Mouse (Mus musculus): ENCODE measurements around the gene Spon1.

Spon1 gene

DNA sequence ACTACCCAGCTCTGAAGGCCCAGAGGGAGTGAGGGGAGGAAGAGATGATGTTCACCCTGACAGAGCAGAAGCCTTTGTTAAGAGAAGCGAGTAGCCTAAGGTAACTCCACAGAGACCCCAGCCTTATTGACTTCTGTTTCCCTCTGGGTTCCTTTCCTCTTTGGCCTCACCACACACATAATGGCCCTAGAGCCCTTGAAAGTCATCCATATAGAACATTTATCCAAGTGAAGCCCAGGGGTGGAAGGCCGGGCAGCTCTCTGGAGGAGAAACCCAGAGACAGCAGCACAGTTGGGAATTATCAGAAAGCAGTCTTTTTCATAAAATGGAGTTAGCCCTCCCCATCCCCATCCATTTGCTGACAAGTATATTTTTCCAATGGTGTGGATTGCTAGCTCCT lies 75.7 kb downstream of the Spon1 start:
- DNase-seq (ENCODE audit: low spot score), result no peak

DNA sequence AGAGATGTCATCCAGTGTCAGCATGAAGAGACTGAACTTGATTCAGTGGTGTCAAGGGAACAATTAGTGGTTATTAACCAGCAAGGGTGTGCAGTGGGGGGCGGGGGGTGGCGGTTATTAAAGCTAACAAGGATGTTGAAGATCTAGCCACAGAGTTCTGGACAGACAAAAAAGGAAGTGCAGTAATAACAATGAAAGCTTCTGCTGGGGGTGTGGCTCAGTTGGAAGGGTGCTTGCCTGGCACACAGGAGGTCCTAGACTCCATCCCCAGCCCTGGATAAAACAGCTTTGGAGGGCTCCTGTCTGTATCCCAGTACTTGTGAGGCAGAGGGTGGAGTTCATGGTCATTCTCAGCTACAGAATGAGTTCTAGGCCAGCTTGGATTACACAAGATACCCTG lies 77.4 kb downstream of the Spon1 start:
- DNase-seq (ENCODE audit: low spot score), result no peak

DNA sequence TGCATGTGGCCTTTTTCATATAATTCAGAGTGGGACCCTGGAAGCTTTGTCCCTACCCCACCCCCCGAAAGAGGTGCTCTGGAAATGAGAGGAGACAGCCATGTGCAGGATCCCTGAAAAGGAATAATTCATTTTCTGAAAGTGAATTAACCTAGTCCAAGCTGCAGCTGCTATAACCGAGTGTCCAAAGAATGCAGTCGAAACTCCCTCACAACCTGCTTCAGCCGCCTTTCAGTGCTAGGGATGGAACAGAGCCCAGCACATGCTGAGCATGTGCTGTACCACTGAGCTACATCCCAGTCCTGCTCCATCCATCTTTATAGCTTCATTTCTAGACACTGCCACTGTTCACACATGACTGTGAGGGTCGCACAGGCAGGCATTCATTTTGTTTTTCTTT lies 79.4 kb downstream of the Spon1 start:
- DNase-seq (ENCODE audit: low spot score), result no peak

DNA sequence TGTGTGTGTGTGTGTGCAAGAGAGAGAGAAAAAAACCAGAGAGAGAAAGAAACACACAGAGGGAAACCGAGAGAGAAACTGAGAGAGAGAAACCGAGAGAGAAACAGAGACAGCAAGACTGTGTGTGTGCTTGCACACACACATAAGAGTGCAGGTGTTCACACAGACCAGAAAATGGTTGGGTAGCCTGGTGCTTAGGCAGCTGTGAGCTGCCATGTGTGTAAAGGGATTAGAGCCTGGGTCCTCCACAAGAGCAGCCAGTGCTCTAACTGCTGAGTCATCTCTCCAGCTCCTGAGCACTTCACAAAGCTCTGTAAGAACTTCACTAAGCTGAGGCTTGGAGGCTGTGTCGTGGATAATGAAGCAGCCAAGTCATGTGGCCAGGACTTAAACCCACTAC lies 80.8 kb downstream of the Spon1 start:
- DNase-seq (ENCODE audit: low spot score), result no peak

DNA sequence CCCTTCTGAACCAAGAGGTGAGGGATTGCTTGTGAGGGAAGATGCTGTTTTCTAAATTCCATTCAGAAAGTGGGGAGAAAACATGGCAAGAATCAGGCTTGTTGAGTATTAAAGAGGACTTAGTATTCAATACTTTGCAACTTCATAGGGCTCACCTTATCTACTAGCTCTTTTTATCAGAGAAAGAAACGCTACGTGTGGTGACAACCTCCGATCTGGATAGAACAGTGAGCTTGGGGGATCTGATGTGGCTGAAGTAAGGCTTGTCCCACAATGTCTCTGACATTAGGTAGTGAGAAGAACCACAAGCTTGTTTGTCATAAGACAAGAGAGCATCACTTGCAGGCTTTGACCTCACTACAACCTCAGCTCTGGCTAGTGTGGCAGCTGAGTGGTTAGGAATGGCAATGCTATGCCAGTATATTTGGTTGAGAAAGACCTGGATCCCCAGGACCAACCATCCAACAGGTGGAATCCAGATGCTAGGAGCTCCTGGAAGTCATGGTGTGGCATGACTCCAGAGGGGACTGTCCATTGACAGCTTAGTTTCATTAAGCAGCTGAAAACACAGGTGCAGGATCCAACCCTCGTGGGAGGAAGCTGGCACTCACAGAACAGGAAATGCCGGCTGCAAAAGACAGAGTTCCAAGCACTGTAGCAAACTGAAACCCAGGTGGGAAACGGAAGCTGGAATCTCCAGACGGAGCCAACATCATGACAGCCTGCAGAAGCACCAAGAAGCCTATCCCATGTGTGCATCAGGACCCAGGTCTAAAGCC lies 81.4 kb downstream of the Spon1 start:
- no peak for DNase-seq (ENCODE audit: low spot score)

DNA sequence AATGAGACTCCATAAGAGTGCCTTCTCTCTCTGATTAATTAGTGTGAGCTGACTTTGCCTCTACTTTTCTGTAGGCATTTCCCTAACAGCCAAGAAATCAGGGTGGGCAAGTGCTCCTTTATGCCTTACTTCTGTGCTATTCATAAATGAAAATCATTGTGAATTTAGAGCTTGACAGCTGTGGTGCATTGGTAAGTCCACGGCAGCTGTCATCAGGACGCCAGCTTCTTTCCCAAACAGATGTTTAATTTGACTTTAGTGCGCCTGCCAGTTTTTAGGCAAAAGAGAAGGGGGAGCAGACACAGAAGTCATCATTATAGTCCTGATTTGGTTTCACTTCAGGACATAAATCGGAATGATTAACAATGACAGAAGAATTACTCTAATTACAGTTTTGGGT lies 84.6 kb downstream of the Spon1 start:
- DNase-seq (ENCODE audit: low spot score), result no peak

DNA sequence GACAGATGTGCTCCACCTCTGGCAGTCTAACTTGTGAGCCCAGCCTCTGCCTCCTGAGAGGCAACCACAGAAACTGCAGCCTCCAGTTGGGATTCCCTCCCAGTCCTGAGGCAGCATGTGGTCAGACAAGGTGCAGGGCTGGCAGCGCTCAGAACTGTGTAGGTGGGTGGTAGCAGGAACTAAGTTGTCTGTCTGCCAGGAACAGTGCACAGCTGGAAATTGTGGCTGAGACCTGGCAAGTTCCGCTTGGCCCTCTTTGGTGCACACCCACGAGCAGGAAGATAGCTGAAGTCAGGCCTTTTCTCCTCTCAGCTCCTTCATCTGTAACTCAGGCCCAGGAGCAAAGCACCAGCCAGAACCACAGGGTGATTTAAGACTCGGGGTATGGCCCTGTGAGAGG lies 89.6 kb downstream of the Spon1 start:
- DNase-seq (ENCODE audit: low spot score), result no peak

DNA sequence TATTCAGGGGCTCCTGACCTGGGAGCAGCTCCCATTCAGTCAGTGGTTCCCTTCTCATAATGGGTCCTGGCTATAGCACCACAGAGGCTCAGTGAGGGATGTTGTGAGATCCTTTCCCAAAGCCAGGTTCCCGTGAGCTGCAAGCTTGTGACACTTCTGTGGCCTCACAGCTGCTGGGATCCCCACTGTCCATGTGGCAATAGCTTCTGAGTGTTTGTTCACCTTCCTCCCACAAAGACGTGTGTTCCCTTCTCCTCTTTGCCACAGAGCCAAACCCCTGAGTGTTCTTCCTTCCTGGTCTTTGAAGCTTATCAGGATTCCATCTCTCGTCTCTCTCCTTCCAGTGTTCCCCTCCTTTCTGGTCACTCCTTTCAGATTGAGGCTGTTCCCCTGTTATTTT lies 90.3 kb downstream of the Spon1 start:
- DNase-seq (ENCODE audit: low spot score), result no peak

DNA sequence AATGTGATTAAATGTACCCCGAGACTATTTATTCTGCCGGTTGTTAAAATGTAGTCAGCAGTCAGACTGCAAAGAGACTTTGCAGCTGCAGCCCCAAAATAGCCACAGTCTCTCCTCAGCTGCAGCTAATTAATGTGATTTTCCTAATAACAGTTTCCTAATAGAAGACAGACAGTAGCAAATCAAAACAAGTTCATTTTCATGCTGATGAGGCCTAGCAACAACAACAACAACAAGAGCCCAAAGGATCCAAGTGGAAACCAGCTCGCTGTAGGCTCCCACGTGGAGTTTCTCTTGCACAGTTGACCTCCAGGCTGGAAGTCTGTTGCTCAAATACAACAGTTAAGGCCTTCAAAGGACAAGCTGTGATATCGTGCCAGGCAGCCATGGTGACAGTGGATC lies 93.7 kb downstream of the Spon1 start:
- no peak for DNase-seq (ENCODE audit: low spot score)

DNA sequence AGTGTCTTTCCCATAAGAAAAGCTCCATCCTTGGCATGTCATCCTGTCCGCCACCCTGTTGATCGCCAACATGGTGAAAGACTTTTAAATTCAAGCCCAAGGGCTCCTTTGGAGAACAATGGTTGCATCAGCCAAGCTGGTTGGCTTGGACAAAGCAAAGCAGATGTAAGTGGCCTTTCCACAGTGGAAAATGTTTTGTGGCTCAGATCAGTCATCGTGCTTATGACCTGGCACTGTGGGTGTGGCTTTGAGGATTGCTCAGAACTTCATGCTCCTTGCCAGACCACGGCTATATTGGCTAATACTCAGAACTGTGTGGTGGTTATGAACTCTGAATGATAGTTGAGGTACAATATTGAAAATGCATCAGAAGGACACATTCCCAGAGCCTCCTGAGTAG lies 96.2 kb downstream of the Spon1 start:
- no peak for DNase-seq (ENCODE audit: low spot score)

DNA sequence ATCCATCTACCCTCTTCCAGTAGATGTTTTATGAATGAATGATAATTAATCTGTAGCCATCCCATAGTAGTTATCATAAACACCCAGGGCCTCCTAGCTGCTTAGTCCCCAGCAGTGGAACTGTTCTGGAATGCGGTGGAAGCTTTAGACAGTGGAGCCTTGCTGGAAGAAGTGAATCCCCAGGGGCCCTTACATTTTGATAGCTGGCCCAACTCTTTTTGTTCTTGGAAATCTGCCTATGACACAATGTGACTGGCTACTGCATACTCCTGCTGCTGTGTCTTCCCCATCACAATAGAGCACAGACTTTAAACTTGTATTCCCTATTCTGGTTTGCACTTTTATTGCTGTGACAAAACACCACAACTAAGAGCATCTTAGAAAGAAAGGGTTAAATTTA lies 107.0 kb downstream of the Spon1 start:
- no peak for DNase-seq (ENCODE audit: low spot score)

DNA sequence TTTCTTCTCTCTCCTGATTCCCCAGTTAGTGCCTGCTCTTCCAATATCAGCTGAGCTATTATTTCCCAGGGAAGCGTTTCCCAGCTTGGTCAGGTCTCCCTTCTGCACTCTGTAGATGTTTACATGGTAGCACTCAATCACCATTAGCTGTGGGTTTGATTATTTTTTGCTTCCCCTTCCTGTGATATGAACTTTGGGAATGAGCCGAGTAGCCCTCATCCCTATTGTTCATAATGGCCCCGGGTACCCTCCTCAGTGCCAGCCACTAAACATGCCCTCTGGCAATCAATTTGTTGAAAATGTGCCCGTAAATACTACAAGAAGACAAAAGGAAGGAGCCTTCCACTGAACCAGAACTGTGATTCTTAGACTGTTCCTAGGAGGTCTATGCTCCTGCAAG lies 111.7 kb downstream of the Spon1 start:
- DNase-seq (ENCODE audit: low spot score), result no peak

DNA sequence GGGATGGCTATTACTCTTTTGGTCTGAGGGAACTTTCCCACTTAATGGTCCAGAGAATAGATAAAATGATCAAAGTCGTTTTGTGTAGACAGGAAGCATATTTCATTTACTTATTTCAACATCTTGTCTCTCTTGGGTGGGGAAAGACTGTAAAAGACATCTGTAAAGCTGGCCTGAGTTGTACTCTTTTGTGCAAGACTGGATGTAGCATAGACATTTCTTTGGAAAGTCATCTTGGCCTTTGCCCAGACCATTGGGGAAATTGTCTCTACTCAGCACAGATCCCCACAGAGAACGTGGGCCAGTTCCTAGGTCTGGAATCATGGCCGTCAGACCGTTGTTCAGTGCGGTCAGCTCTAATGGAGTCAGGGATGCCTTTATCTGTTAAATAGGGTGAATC lies 112.1 kb downstream of the Spon1 start:
- DNase-seq (ENCODE audit: low spot score), result peak; percentile 4

DNA sequence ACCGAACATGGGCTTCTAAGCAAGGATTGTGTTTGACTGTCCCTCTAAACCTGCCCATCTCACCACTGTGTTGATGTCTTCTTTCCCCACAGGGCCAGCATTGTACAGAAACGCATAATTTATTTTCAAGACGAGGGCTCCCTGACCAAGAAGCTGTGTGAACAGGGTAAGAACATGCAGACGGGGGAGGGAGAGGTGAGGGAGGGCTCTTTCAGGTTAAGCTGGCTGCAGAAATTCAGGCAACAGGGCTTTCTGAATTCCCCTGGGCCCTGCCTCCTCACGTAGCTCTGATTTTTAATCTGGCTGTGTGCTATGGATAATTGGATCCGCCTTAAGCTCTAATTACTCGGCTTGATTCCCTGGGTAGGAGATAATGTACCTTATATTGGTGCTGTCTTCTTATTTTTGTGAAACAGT lies 113.3 kb downstream of the Spon1 start:
- DNase-seq (ENCODE audit: low spot score), result no peak

DNA sequence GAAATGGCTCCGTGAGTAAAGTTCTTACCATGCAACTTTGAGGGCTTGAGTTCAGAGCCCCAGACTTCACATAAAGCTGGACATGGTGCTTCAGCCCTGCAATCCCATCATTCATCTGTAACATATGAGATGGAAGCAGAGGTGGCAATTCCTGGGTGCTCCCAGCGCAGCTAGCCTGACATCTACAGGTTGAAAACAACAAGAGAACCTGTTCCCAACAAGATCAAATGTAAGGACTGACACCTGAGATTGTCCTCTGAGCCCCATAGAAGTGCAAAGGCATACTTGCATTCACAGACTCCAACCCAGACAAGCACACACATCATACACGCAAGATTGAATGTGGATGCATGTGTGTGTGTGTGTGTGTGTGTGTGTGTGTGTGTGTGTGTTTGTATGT lies 114.2 kb downstream of the Spon1 start:
- no peak for DNase-seq (ENCODE audit: low spot score)

DNA sequence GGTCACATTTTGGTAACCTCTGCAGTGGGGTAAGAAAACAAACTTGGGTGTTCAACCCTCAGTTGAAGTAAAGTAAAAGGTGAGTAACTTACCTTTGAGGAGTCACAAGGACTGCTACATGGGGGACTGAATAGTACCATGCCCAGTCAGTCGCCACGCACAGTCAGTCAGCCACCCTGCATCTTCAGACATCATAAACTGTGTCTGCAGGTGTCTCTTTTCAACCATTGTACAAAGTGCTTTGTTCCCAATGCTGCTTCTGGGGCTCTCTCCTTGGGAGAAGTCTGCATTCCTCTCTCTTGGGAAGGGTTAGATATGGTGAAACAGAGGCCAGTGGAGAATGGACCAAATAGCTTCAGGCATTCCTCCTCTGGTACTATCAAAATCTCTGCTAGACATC lies 125.0 kb downstream of the Spon1 start:
- DNase-seq (ENCODE audit: low spot score), result no peak

DNA sequence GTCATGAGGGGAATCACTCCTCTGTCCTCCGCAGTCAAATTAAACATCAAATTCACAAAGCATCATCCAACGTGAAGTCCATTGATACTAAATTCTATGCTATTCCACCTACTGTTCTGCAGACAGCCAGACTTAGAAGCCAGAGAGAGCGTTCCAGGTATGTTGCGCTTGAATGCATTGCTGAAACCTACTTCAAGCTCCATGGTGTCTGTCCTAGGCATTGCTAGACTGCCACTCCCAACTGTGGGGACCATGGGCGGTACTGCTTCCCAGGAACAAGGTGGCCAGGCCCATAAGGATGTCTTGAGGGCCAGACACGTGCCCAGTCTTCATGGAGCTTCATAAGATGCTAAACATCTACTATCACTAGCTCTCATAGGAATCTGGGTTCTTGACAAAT lies 125.7 kb downstream of the Spon1 start:
- DNase-seq (ENCODE audit: low spot score), result no peak

DNA sequence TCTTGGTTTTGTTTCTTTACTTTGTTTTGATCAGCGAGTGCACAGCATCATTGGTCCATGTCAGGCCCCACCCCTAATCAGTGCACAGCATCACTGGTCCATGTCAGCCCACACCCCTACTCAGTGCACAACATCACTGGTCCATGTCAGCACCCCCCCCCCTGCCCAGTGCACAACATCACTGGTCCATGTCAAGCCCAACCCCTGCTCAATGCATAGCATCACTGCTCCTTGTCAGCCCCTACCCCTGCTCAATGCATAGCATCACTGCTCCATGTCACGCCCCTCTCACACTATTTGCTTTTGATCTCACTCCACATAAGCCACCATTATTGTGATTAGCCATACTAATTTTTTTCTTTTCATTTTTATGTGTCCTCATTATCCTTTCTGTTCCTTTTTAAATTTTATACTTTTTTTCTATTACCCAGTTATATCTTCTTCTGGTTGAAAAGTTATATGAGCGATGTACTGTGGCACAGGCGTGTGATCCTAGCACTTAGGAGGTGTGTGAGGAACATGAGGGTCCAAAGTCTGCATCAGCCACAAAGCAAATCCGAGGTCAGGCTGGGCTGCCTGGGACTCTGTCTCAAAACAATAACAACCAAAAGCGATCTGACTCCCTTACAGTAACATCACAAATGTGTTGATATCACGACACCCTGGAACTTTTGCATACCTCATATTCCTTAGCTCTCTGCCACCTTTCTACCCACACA lies 128.3 kb downstream of the Spon1 start:
- DNase-seq (ENCODE audit: low spot score), result no peak

DNA sequence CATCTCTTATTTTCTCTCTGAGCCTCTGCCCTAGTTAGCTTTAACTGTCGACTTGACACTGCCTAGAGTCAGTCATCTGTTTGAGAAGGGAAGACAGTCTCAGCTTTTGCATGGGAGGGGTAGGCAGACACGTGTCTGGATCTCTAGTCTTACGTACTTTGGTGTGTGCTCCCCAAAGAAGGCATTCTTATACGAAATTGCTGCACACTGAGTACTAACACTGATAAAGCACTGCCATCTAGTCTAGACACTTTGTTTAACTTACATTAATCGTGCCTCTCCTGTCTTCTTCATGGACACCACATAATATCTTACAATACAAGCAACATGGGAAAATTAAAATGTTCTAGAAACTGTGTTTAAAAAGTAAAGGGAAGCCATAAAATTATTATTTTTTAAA lies 129.5 kb downstream of the Spon1 start:
- DNase-seq (ENCODE audit: low spot score), result no peak

DNA sequence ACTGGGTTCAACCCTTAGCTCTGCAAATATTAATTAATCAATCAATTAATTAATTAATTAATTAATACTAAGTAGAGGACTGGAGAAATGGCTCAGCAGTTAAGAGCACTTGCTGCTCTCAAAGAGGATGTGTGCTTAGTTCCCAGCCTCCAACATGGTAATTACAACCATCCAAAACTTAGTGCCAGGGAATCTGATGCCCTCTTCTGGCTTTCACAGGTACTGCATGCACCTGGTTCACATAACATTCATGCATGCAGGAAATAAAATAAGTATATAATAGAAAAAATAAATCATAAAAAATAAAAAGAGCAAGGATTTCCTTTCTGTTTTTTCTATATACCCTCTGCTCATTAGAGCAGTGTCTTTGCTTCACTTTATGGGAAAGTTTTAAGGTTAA lies 132.6 kb downstream of the Spon1 start:
- DNase-seq (ENCODE audit: low spot score), result no peak

DNA sequence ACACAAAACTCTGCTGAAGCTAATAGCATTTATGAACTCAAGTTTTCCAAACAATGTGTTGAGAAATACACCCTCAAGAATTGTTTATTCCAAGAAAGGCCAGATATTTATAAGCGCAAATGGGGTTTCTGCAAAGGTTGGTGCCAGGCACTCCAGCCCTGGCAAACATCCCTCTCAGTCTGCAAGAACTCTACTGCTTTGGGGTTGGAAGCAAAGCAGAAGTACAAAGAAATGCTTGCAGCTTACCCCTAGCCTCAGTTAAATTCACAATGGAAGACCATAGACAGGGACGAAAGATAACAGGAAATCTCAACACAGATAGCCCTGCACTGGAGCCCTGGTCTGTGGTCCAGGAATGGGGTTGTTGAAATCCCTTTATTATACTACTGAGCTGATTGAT lies 135.7 kb downstream of the Spon1 start:
- no peak for DNase-seq (ENCODE audit: low spot score)

DNA sequence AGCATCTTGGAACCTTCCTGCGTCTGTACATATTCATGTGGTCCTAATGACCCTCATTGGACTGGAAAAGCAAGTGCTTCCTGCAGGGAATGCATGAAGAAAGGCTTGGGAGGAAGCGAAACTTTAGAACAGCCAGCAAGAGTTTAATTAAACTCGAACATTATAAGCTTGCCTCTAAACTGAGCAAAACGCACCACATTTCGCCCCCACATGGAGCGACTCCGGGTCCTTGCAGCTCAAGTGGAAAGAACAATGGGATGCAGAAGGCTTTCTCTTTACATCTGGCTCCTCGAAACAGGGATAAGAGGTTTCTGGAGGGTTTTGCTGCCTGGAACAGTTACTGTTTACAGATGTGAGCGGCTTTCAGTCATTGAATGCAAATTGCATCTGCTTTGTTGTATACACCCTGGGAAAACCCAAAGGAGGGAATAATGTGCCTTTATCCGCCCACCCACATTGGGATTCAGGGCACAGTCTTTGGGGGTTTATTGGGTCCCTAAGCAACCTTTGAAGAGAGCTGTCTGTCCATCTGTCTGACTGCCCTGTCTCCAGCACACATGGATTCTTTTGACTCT lies 136.2 kb downstream of the Spon1 start:
- no peak for DNase-seq (ENCODE audit: low spot score)

DNA sequence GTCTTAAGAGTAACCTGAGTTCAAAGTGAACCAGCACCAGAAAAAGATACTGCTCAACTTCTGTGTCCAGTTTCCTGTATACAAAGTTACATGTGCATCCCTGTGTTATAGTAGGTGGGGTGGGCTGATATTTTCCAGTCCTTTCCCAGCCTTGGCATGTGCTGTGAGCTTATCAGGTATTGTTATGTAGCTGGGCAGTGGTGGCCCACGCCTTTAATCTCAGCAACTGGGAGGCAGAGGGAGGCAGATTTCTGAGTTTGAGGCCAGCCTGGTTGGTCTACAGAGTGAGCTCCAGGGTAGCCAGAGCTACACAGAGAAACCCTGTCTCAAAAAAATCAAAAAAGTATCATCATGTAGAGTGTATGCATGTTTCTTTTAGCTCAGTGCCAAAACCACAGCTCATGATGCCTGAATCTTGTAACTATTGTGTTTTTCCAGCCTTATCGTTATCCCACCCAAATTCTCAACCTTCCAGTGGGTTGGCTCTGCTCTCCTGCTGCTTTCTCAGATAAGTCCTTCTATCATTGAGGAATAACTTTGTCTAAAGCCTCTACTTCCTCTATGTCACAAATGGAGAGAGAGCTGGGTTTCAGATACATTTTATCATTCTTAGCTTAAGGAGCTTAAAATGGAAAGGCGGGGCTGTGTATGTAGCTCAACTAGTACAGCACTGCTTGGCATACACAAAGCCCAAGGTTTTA lies 137.5 kb downstream of the Spon1 start:
- DNase-seq (ENCODE audit: low spot score), result no peak
